Mouse (Mus musculus): ENCODE results near the gene Ugt1a7c. TPM values are rescaled to one million over a fixed set of nuclear protein-coding genes. Genes with fewer than 3 reads are reported as not detected.

The Ugt1a7c gene
- total RNA-seq, 2 experiments from 2014 or later: 0.96 to 1.3 TPM

Other genes with a start within 250 kb of the Ugt1a7c start
- gene Dgkd, start 241.8 kb upstream of the Ugt1a7c start, total RNA-seq (2021): 10 to 100 TPM; 56.5 to 56.7 TPM
- 10 to 100 TPM; 16.1 to 19.4 TPM for gene Usp40, start 86.5 kb upstream of the Ugt1a7c start, total RNA-seq (2021)
- not detected for gene Ugt1a10, start 39.7 kb upstream of the Ugt1a7c start, total RNA-seq (2021)
- not detected for gene Ugt1a9, start 24.3 kb upstream of the Ugt1a7c start, total RNA-seq (2021)
- gene Ugt1a8, start 7.2 kb upstream of the Ugt1a7c start, total RNA-seq (2021): not detected
- gene Ugt1a6b, start 8.2 kb downstream of the Ugt1a7c start, total RNA-seq (2021): under 1 TPM; 0.57 to 0.67 TPM
- gene Ugt1a6a, start 39.7 kb downstream of the Ugt1a7c start, total RNA-seq (2021): 1 to 10 TPM; 2.6 to 3.4 TPM
- under 1 TPM in 1 of 2 experiments, not detected in 1; 0.64 TPM for gene Ugt1a5, start 71.0 kb downstream of the Ugt1a7c start, total RNA-seq (2021)
- not detected for gene Ugt1a2, start 105.5 kb downstream of the Ugt1a7c start, total RNA-seq (2021)
- gene Dnajb3, start 110.7 kb downstream of the Ugt1a7c start, total RNA-seq (2021): under 1 TPM; 0.42 TPM
- not detected for gene Ugt1a1, start 116.9 kb downstream of the Ugt1a7c start, total RNA-seq (2021)
- under 1 TPM; 0.28 to 0.42 TPM for gene Mroh2a, start 131.9 kb downstream of the Ugt1a7c start, total RNA-seq (2021)
- gene Hjurp, start 182.6 kb downstream of the Ugt1a7c start, total RNA-seq (2021): 10 to 100 TPM; 14.5 to 14.6 TPM
- not detected for gene Trpm8, start 182.6 kb downstream of the Ugt1a7c start, total RNA-seq (2021)